Mouse (Mus musculus): ENCODE results near the gene Bin2.

DNA sequence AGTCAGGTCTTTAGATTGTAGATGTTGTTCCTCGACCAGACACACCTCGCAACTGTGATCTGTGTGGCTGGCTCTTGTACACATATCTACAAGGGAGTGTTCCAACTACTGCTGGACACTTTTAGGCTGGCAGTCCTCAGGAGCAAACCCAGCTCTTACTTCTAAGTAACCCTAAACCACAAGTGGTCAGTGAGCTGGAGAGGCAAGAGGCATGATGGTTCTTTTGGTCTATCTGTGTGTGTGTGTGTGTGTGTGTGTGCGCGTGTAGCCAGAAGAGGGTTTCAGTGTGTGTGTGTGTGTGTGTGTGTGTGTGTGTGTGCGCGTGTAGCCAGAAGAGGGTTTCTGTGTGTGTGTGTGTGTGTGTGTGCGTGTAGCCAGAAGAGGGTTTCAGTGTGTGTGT lies 26.9 kb downstream of the Bin2 start:
- TF ChIP-seq CTCF (IDR thresholded peaks at IDR 0.05; ENCODE audit: control insufficient read depth, insufficient read depth, insufficient read length) (no peak), CEBPB (IDR thresholded peaks at IDR 0.05; ENCODE audit: low read depth) (no peak), MYOG (IDR thresholded peaks at IDR 0.05; ENCODE audit: control insufficient read depth, extremely low read depth, insufficient read length) (no peak), MAX (IDR thresholded peaks at IDR 0.05) (no peak), MYOD1 (IDR thresholded peaks at IDR 0.05; ENCODE audit: control insufficient read depth, insufficient read length, low read depth) (no peak), USF1 (IDR thresholded peaks at IDR 0.05; ENCODE audit: low read depth) (no peak), FOSL1 (IDR thresholded peaks at IDR 0.05; ENCODE audit: insufficient read depth, low read length, poor library complexity, severe bottlenecking) (no peak)

Measured in C2C12 (cell line).